Mouse (Mus musculus) urinary bladder, postnatal 25 days (tissue): ENCODE measurements at regions not wholly inside any gene's neighbourhood (a gene's known extent, or its start where the extent isn't known, plus 50 kb on each side); places are given as distances from the start of the nearest gene placed in this dataset.

Source experiments
- DNase-seq: peaks from one replicate; pipeline ENCODE4 v3.0.0; 2022; ENCODE audit warnings: low spot score

DNA sequence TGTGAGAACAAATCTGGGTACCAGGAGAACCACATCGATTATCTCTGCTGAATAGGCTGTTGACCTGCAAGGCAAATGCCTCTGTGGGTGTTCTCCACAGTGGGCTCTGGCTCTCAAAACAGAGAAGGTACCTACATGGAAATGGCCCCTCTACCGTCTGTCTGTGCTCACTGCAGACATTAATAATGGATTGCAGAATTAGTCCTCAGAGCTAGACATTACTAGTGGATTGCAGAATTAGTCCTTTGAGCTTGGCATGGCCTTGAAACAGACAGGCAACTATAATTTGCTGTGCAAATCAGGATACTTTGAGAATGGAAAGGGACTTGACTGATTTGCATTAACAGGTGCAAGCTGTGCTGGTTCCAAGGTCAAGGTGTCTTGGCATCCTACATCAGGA is 77.3 kb upstream of the Gm26897 start:
- DNase-seq = no peak

DNA sequence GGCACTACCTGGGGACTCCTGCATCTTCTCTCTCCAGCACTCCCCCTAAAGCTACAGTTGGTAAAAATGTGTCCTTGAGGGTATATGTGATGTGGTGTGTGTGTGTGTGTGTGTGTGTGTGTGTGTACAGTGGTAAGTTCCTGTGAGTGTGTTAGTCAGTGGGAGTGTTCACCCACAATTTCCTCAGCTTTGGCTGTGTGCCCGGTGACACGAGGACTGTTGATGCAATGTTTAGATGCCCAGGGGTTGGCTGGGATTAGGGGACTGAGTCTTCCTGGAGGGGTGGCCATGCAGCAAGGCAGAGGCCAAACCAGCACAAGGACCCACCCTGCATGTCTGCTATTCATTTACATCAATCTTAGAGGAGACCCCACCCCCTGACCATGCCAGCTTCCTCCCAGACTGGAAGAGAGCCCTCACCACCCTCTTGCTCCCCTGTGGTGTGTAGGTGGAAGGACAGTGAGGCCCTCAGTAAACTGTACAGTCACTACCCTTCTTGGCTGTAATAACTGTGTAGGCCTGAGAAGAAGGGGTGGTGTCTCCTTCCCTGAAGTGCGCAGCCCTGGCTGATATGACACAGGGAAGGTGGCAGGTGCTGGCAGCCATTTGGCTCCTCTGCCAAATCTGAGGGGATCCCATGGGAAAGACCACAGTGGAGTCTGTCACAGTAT is 75.8 kb upstream of the Gm26897 start:
- DNase-seq = no peak

DNA sequence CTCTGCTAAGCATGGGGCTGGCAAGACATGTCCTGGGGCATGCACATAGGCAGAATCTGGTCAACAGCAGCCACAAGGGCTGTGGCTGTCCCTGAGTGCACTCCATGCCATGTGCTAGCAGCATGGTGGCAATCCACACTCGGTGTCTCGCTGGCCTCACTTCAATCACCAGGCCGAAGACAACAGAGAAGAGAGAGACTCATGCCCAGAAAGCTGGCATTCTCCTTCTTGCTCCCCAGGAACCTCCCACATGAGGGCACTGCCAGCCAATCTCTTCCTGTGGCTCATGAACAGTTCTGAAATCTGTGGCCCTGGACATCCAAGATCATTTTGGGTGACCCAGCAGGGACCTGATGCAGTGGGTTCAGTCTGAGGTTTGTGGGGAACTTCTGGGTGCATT is 74.5 kb upstream of the Gm26897 start:
- DNase-seq = no peak

DNA sequence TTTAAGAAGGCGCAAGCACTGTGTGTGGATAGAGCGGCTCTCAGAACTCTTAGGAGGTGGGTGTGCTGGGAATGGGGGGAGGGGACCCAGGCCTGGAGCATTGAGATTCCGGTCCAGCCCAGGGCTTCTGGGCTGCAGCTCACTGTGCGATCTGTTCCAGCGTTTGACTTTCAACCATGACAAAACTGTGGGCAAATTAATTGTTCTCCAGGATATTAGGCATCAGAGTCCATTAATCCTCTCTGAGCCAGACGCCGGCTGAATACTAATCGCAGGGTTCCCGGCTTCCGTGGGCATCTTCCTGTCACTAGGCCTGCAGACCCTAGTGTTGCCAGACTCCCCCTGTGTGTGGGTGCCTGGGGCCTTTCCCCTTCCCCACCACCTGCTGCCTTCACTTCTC is 73.3 kb upstream of the Gm26897 start:
- no peak for DNase-seq

DNA sequence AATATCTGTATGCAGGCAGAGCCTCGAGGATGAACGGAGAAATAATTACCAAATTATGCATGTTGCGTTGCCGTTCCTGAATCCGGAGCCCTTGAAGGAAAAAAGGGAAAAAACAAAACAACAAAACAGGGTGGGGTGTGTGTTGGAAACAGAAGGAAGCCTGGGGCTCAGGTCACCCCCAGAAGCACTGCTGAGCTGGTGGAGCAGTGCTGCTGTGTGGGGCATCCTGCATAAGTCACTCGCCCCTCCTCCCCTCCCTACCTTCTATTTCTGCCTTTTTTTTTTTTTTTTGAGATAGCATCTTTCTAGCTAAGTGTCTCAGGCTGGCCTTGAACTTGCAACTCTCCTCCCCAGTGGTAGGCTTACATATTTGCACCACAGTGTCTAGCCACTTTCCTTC is 72.8 kb upstream of the Gm26897 start:
- no peak for DNase-seq

DNA sequence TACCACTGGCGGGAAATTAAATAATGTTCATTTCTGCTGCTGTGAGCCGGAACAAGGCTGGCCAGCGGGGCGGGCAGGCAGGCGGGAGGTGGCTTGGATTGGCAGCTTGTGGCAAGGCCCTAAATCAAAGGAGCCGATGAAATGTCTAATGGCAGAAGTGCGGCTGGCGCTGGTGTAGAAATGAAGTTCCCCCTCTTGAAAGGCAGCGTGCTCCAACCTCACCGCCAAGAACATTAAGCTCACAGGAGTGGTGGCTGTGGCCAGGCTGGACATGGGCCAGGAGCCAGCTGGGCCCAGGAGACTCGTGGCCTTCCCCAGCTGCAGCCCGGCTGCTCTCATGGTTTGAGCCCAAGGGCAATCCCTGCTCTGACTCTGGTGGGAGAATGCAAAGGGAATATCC is 71.8 kb upstream of the Gm26897 start:
- DNase-seq = no peak

DNA sequence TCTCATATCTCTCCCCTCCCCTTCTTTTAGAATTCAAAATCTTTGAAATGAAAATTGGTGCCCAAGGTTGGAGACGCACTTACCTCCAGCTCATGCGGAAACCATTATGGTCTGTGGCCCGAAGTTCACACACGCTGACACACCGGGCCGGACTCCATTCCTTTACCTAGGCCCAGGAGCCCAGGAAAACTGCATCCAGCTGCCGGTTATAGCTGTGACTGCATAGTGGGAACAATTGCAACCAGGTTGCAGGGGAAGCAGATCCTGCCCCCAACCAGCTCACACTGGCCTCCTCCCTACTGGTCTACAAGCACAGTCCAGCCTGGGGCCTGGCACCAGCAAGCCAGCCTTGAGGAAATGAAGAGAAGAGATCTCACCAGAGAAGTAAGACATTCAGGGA is 69.9 kb upstream of the Gm26897 start:
- DNase-seq = no peak

DNA sequence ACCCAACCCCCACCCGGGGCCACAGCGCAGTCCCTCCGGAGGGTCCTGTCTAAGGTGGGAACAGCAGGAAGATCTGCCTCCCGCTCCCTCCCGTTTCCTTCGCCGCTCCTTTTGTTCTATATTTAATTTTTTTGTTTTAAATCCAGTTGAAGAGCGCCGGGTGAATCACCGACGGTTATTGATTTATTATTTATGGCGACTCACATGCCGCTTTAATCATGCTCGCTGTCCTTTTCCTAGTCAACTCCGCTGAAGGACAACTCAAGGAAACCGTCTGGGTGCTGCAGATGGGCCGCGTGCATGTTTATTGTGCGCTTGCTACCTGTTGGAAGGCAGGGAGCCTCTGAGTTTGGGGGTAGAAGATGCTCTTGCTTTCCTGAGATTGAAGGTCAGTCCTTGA is 68.3 kb upstream of the Gm26897 start:
- no peak for DNase-seq

DNA sequence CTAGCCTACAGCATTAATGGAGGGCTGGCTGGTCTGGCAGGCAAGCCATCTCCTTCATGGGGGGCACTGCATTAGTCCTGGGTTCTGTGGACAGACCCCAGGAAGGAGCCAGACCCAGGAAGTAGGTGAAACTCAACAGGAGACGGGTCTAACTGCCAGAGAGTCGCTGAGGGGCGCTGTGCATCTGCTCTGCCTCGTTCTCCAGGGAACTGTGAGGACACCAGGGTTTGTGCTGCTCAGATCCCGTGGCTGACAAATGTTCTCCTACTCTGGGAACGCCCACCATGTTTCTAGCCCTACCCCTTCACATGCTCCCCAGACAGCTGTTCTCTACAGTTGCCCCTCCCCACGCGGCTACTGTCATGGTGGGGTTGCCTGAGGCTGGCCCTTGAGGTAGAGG is 67.7 kb upstream of the Gm26897 start:
- no peak for DNase-seq

DNA sequence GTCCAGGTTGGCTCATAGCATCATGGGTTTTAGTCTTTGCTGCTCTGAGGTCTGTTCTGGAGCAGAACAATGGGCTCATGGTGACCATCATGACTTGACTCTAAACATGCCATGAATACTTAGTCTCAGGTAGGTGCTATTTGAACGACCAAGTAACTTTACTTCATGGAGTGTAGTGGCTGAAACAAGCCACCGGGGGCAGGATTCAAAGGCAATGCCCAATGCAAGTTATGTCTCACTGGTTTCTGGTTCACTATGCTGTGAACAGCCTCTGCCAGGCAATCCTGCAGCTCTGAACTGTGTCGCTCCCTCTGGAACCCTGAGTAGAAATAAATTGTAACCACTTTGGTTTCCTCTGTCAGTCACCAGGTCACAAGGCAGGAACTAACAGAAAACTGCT is 65.8 kb upstream of the Gm26897 start:
- no peak for DNase-seq

DNA sequence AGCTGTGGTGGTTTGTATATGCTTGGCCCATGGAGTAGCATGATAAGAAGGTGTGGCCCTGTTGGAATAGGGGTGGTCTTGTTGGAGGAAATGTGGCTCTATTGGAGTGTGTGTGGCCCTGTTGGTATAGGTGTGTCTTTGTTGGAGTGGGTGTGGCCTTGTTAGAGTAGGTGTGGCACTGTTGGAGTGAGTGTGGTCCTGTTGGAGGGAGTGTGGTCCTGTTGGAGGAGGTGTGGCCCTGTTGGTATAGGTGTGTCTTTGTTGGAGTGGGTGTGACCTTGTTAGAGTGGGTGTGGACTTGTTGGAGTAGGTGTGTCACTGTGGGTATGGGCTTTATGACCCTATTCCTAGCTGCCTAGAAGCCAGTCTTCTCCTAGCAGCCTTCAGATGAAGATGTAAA is 64.6 kb upstream of the Gm26897 start:
- DNase-seq = no peak

DNA sequence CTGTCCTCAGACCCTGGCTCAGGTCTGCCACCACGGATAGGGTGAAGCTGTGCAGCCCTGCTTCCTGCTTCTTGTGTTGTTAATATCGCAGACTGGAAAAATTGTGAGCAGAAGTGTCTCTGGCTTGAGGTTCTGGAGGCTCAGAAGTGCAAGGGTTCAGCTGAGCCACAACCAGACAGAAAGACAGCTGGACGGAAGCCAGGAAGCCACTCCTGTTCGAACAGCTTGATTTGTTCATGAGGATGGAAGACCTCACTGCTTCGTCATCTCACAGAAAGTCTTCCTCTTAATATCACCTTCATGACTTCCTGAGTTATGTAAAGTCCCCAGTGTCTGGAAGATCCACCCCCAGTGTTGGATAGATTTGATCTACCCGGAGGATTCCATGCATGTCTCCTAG is 62.0 kb upstream of the Gm26897 start:
- DNase-seq = no peak

DNA sequence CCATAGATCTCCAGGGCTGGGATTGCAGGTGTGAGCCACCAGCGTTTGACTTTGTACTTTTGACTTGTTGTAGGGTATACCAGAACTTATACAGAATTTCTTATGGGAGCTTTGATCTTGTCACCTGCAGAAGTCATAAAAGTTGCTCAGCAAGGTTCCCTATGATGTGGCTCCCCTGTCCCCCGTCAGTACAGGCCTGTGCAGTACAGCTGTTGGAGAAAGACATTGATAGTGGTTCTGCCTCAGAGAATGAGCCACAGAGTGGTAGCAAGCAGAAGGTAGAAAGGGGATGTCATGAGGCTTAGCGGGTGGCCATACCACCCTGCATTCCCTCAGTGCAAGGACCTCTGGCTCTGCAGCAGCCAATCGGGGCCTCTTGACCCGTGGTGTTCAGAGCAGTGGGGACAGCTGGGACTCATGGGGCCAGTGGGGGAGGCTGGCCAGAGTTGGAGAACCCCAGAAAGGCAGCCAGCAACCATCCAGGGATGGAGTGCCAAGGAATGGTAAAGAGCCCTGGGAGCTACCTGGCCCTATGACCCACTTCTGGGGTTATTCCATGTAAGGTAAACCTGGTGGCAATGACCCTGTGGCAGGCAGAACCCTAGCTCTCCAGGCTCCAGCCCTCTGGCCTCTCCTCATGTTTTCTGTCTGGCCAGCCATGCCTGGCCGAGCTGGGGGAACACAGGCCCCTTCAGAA is 58.6 kb upstream of the Gm26897 start:
- no peak for DNase-seq

DNA sequence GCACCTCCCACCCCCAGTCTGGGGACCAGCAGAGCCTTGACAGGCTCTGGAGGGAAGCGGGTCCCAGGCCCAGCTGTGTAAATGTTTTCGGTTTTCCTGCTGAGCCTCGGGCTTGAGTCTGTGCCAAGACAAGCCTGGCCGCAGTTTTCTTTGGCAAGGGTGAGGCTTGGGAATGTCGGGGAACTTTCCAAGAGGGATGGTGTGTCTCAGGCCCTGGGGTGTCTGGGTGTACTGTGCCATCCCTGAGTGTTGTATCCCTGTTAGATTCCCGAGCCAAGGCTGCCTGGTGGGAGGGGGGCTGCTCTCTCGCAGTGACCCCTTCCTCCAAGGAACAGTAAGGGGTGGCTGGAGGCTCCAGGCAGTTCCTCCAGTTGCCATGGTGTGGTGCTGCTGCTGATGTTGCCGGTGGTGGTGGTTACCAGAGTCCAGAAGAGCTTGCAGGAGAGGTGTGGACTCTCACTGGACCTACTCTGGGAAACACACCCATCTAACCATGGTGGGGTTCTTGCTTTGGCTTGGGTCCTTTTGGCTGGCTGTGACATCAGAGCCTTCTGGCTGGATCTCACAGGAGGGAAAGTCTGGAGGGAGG is 58.0 kb upstream of the Gm26897 start:
- DNase-seq = peak; percentile 52

DNA sequence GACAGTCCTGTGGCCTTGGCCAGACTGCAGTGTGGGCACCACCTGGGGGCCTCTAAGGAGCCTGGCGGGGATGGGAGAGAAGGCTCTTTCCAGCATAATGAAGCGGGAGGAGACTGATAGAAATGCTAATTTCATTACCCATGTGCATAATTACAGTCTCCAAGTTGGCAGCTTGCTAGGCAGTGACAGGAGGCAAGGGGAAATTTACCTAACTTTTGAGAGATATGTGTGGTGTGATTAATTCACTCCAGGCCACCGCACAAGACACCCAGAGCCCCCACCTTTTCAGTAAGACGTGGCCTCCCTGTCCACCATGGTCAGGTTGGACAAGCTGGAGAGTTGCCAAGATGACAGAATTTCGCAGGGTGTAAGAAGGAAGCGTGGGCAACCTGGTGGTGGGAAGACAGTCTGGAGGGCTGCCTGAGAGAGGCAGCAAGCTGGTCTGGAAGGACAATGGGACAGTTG is 55.8 kb upstream of the Gm26897 start:
- no peak for DNase-seq

DNA sequence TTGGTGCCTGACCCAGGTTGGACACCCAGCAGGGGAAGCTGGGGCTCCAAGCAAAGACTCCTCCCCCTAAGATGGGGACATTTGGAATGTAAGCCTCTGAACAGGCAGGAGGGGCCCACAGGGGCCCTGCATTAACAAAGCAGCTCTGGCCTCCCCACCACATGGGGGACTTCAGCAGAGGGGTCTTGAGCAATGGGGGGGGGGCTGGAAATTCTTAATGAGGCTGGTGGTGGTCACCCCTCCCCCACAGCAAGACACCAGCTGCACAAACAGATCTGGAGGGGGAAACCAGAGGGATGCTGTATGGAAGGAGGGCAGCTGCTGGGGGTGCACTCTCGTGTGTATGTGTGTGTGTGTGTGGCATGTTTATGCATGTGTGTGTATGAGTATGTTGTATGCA is 55.2 kb upstream of the Gm26897 start:
- no peak for DNase-seq

DNA sequence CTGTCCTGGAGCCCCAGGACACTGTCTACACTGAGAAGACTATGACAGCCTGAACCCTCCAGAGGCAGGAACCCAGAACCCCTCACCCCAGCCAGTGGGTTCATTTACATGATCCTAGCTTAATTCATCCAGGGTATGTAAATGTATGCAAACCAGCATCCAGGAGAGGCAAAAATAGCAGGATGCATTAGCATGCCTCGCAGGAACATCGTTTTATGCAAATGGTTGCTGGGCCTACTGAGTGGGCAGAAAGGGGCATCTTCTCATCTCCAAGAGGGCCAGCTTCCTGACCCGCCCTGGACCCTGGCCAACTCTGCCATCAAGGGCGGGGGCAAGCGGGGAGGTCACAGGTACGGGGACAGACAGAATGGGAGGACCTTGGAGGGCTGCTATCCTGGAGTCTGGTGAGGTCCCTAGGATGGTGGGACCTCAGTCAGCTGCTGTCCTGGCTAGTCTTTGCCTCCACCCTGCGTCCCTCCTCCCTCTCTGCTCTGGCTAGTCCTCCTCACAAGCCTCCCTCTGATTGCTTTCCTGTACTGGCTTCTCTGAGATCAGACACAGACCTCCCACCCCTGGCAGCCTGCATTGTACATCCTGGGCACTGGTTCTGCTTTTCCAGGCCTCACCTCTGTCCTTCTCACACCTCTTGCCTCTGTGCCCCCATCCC is 52.2 kb upstream of the Gm26897 start:
- no peak for DNase-seq

DNA sequence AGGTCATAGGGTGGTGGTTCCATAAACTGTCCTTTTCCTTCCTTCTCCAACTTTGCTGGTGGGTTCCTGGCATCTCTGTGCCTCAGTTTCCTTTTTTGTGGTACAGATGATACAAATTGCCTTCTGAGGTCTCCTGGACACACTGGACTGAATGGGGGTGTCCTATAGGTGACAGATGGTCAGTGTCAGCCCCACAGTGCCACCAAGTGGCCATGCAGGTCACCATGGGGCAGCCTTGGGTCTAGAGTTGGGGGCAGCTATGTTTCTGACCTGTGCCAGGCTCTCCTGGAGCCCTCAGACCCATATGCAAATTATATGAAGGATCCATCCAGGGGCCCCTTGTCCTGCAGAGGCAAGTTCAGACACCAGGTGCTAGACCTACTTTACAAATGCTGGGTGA is 50.8 kb upstream of the Gm26897 start:
- DNase-seq = peak; percentile 40
